Mouse (Mus musculus) stomach, postnatal 0 days (tissue): Measurements from ENCODE around the gene Ptpra. TPM values are rescaled to one million over a fixed set of nuclear protein-coding genes. Genes with fewer than 3 reads are reported as not detected.

Source experiments
- ATAC-seq: fragments of 200-750 bp; cut with Nextera tagmentation; 2 replicates; pipeline ENCODE4 v1.8.0; 2017; ENCODE audit not compliant: low FRiP score, low TSS enrichment
- DNase-seq: peaks from one replicate; pipeline ENCODE4 v3.0.0-alpha.2; 2016; ENCODE audit warnings: low spot score
- H3K27ac ChIP-seq: fragments of 300-500 bp; sonication (generic); replicated peaks from 2 replicates; pipeline ENCODE4 v1.5.1; 2014; ENCODE audit warnings: mild to moderate bottlenecking, control low read depth
- H3K27me3 ChIP-seq: fragments of 300-500 bp; sonication (generic); 2 replicates; pipeline ENCODE4 v1.6.1; 2014; ENCODE audit warnings: low read length; ENCODE audit not compliant: control insufficient read depth, insufficient read depth
- H3K36me3 ChIP-seq: fragments of 300-500 bp; sonication (generic); 2 replicates; pipeline ENCODE4 v1.6.1; 2014; ENCODE audit warnings: low read length, mixed read lengths; ENCODE audit not compliant: control insufficient read depth, insufficient read depth
- H3K4me1 ChIP-seq: fragments of 300-500 bp; sonication (generic); replicated peaks from 2 replicates; pipeline ENCODE4 v1.6.1; 2014; ENCODE audit warnings: antibody characterized with exemption; ENCODE audit not compliant: control insufficient read depth, insufficient read depth
- H3K4me2 ChIP-seq: fragments of 300-500 bp; sonication (generic); replicated peaks from 2 replicates; pipeline ENCODE4 v1.6.1; 2014; ENCODE audit warnings: low read depth, mild to moderate bottlenecking, control low read depth, moderate library complexity
- H3K4me3 ChIP-seq: fragments of 300-500 bp; sonication (generic); 2 replicates; pipeline ENCODE4 v1.5.1; 2014; ENCODE audit warnings: low read depth, low read length, control low read depth
- H3K9ac ChIP-seq: fragments of 300-500 bp; sonication (generic); 2 replicates; pipeline ENCODE4 v1.6.1; 2014; ENCODE audit warnings: mild to moderate bottlenecking, low read length, control low read depth, mixed read lengths
- H3K9me3 ChIP-seq: fragments of 300-500 bp; sonication (generic); 2 replicates; pipeline ENCODE4 v1.6.1; 2016; ENCODE audit warnings: low read length; ENCODE audit not compliant: control insufficient read depth
- CTCF ChIP-seq: IDR thresholded peaks from 2 replicates; pipeline ENCODE4 v1.5.1; 2016; ENCODE audit warnings: antibody characterized with exemption, low read depth, mild to moderate bottlenecking, moderate library complexity
- EP300 ChIP-seq: optimal IDR thresholded peaks from 2 replicates; pipeline ENCODE3; 2016; ENCODE audit warnings: antibody characterized with exemption
- WGBS: fragments of 180-500 bp; shearing (Covaris S2); extraction: QIAGEN DNeasy Blood & Tissue Kit; methylation state at CpG from one replicate; pipeline ENCODE4 v1.1.7; 2014; 5-methylcytosine and 5-hydroxymethylcytosine counted together
- polyA plus RNA-seq: library from polyadenylated mRNA; unstranded; fragments of >200 nt; fragmentation: Nextera tagmentation; extraction: Ambion mirVana; gene quantifications from 2 replicates; pipeline ENCODE4 v1.2.1, GENCODE M21; 2015

Gene Ptpra
- polyA plus RNA-seq, 1 experiment from 2014 or later, result 45.1 TPM

GRCm38 (mm10) chr2:130586016-130586415, 135.9 kb downstream of the Ptpra start:
- no peak overlapping the region for H3K9ac ChIP-seq
- TF ChIP-seq CTCF, result no peak
- TF ChIP-seq EP300, result no peak
- ATAC-seq, result no peak
- H3K9me3 ChIP-seq, result no peaks in the 10 kb centered on the region
- no peak overlapping the region for H3K27ac ChIP-seq
- peaks cover 2% of the 10 kb centered on the region; the same call in 1 of the 2 replicates for H3K27me3 ChIP-seq
- H3K4me2 ChIP-seq, result no peak overlapping the region
- WGBS, result 83% methylated on average over 6 of the region's 6 CpGs
- no peak for DNase-seq
- no peak overlapping the region for H3K4me3 ChIP-seq
- no peaks in the 10 kb centered on the region; the same call in 1 of the 2 replicates for H3K36me3 ChIP-seq
- no peaks in the 10 kb centered on the region; the same call in 1 of the 2 replicates for H3K4me1 ChIP-seq

- H3K9me3 ChIP-seq, result no peaks in the 10 kb centered on the region
- TF ChIP-seq EP300 (no peak), CTCF (no peak)
- no peak for DNase-seq
- no peak overlapping the region for H3K9ac ChIP-seq
- no peaks in the 10 kb centered on the region for H3K4me1 ChIP-seq
- H3K27me3 ChIP-seq, result no peaks in the 10 kb centered on the region
- no peak overlapping the region for H3K27ac ChIP-seq
- WGBS, result 74% methylated on average over 2 of the region's 2 CpGs
- no peak overlapping the region for H3K4me3 ChIP-seq
- no peak overlapping the region for H3K4me2 ChIP-seq
- H3K36me3 ChIP-seq, result no peaks in the 10 kb centered on the region; the same call in 1 of the 2 replicates
- ATAC-seq, result no peak
These were observed 138.3 kb downstream of the Ptpra start for GRCm38 (mm10) chr2:130588373-130588772.

- H3K4me3 ChIP-seq, result no peak overlapping the region
- no peak for DNase-seq
- WGBS, result 68% methylated on average over 4 of the region's 4 CpGs
These were observed 139.1 kb downstream of the Ptpra start for GRCm38 (mm10) chr2:130589157-130589556.

GRCm38 (mm10) chr2:130589761-130590160, 139.7 kb downstream of the Ptpra start:
- Histone ChIP-seq H3K9me3 (no peaks in the 10 kb centered on the region), H3K27me3 (no peaks in the 10 kb centered on the region), H3K4me3 (no peak overlapping the region), H3K4me1 (no peaks in the 10 kb centered on the region), H3K9ac (no peak overlapping the region), H3K36me3 (no peaks in the 10 kb centered on the region; the same call in 1 of the 2 replicates), H3K27ac (no peak overlapping the region), H3K4me2 (no peak overlapping the region)
- ATAC-seq, result no peak
- no peak for DNase-seq
- TF ChIP-seq EP300, result no peak
- TF ChIP-seq CTCF, result no peak
- WGBS, result 72% methylated on average over 2 of the region's 2 CpGs

More at GRCm38 (mm10) chr2:130589157-130589556, 139.1 kb downstream of the Ptpra start:
- Histone ChIP-seq H3K27me3 (no peaks in the 10 kb centered on the region), H3K9ac (no peak overlapping the region), H3K4me2 (no peak overlapping the region), H3K36me3 (no peaks in the 10 kb centered on the region; the same call in 1 of the 2 replicates), H3K4me1 (no peaks in the 10 kb centered on the region), H3K9me3 (no peaks in the 10 kb centered on the region), H3K27ac (no peak overlapping the region)
- ATAC-seq, result no peak
- TF ChIP-seq CTCF, result no peak
- TF ChIP-seq EP300, result no peak

GRCm38 (mm10) chr2:130591016-130591415, 140.9 kb downstream of the Ptpra start:
- Histone ChIP-seq H3K4me2 (no peak overlapping the region), H3K4me1 (no peaks in the 10 kb centered on the region), H3K27me3 (no peaks in the 10 kb centered on the region), H3K36me3 (peaks cover 3% of the 10 kb centered on the region), H3K9me3 (no peaks in the 10 kb centered on the region), H3K4me3 (no peak overlapping the region), H3K27ac (no peak overlapping the region), H3K9ac (no peak overlapping the region)
- DNase-seq (no peak), ATAC-seq (no peak)
- WGBS, result 94% methylated on average over 2 of the region's 2 CpGs
- TF ChIP-seq CTCF (no peak), EP300 (no peak)

- Histone ChIP-seq H3K4me1 (no peaks in the 10 kb centered on the region), H3K27me3 (no peaks in the 10 kb centered on the region), H3K4me2 (no peak overlapping the region), H3K9ac (no peak overlapping the region), H3K9me3 (no peaks in the 10 kb centered on the region), H3K27ac (no peak overlapping the region), H3K36me3 (peaks cover 10% of the 10 kb centered on the region), H3K4me3 (no peak overlapping the region)
- TF ChIP-seq CTCF (no peak), EP300 (no peak)
- WGBS, result 91% methylated on average over 1 of the region's 1 CpGs
- no peak for ATAC-seq
- DNase-seq, result no peak
These were observed 145.5 kb downstream of the Ptpra start for GRCm38 (mm10) chr2:130595596-130595995.
